Mouse (Mus musculus): ENCODE measurements at regions not wholly inside any gene's neighbourhood (a gene's known extent, or its start where the extent isn't known, plus 50 kb on each side); places are given as distances from the start of the nearest gene placed in this dataset.

GRCm38 (mm10) chr8:36341965-36342364, 576.4 kb downstream of the Gm19410 start:
- no peaks in the 10 kb centered on the region for H3K36me3 ChIP-seq (ENCODE audit: control insufficient read depth, insufficient read depth, low read length, poor library complexity, severe bottlenecking)
- no peak for DNase-seq (ENCODE audit: low read depth, low spot score)

GRCm38 (mm10) chr8:36342650-36343049, 577.1 kb downstream of the Gm19410 start:
- DNase-seq (ENCODE audit: low read depth, low spot score) = no peak
- Histone ChIP-seq H3K27me3 (ENCODE audit: control insufficient read depth, insufficient read depth, low read length, poor library complexity, severe bottlenecking) (no peaks in the 10 kb centered on the region), H3K36me3 (ENCODE audit: control insufficient read depth, insufficient read depth, low read length, poor library complexity, severe bottlenecking) (no peaks in the 10 kb centered on the region)

More at GRCm38 (mm10) chr8:36341965-36342364, 576.4 kb downstream of the Gm19410 start:
- H3K27me3 ChIP-seq (ENCODE audit: control insufficient read depth, insufficient read depth, low read length, poor library complexity, severe bottlenecking) = no peaks in the 10 kb centered on the region

- no peaks in the 10 kb centered on the region for H3K36me3 ChIP-seq (ENCODE audit: control insufficient read depth, insufficient read depth, low read length, poor library complexity, severe bottlenecking)
- peak; percentile 86 for DNase-seq (ENCODE audit: low read depth, low spot score)
- H3K27me3 ChIP-seq (ENCODE audit: control insufficient read depth, insufficient read depth, low read length, poor library complexity, severe bottlenecking) = no peaks in the 10 kb centered on the region
Observed at GRCm38 (mm10) chr8:36346682-36347324, 581.2 kb downstream of the Gm19410 start.

GRCm38 (mm10) chr8:36348067-36348466, 582.5 kb downstream of the Gm19410 start:
- Histone ChIP-seq H3K36me3 (ENCODE audit: control insufficient read depth, insufficient read depth, low read length, poor library complexity, severe bottlenecking) (no peaks in the 10 kb centered on the region), H3K27me3 (ENCODE audit: control insufficient read depth, insufficient read depth, low read length, poor library complexity, severe bottlenecking) (no peaks in the 10 kb centered on the region)
- DNase-seq (ENCODE audit: low read depth, low spot score) = no peak

- no peaks in the 10 kb centered on the region for H3K27me3 ChIP-seq (ENCODE audit: control insufficient read depth, insufficient read depth, low read length, poor library complexity, severe bottlenecking)
- H3K36me3 ChIP-seq (ENCODE audit: control insufficient read depth, insufficient read depth, low read length, poor library complexity, severe bottlenecking) = no peaks in the 10 kb centered on the region
- no peak for DNase-seq (ENCODE audit: low read depth, low spot score)
Observed at GRCm38 (mm10) chr8:36354926-36355325, 589.3 kb downstream of the Gm19410 start.

GRCm38 (mm10) chr8:36358998-36359397, 593.4 kb downstream of the Gm19410 start:
- Histone ChIP-seq H3K36me3 (ENCODE audit: control insufficient read depth, insufficient read depth, low read length, poor library complexity, severe bottlenecking) (no peaks in the 10 kb centered on the region), H3K27me3 (ENCODE audit: control insufficient read depth, insufficient read depth, low read length, poor library complexity, severe bottlenecking) (no peaks in the 10 kb centered on the region)
- no peak for DNase-seq (ENCODE audit: low read depth, low spot score)

GRCm38 (mm10) chr8:36361255-36361654, 595.7 kb downstream of the Gm19410 start:
- DNase-seq (ENCODE audit: low read depth, low spot score) = peak; percentile 65
- H3K36me3 ChIP-seq (ENCODE audit: control insufficient read depth, insufficient read depth, low read length, poor library complexity, severe bottlenecking) = no peaks in the 10 kb centered on the region
- no peaks in the 10 kb centered on the region for H3K27me3 ChIP-seq (ENCODE audit: control insufficient read depth, insufficient read depth, low read length, poor library complexity, severe bottlenecking)

GRCm38 (mm10) chr8:36361818-36362217, 596.2 kb downstream of the Gm19410 start:
- no peak for DNase-seq (ENCODE audit: low read depth, low spot score)
- H3K27me3 ChIP-seq (ENCODE audit: control insufficient read depth, insufficient read depth, low read length, poor library complexity, severe bottlenecking) = no peaks in the 10 kb centered on the region
- H3K36me3 ChIP-seq (ENCODE audit: control insufficient read depth, insufficient read depth, low read length, poor library complexity, severe bottlenecking) = no peaks in the 10 kb centered on the region

GRCm38 (mm10) chr8:36363291-36363690, 597.7 kb downstream of the Gm19410 start:
- DNase-seq (ENCODE audit: low read depth, low spot score) = no peak
- Histone ChIP-seq H3K36me3 (ENCODE audit: control insufficient read depth, insufficient read depth, low read length, poor library complexity, severe bottlenecking) (no peaks in the 10 kb centered on the region), H3K27me3 (ENCODE audit: control insufficient read depth, insufficient read depth, low read length, poor library complexity, severe bottlenecking) (no peaks in the 10 kb centered on the region)

- Histone ChIP-seq H3K27me3 (ENCODE audit: control insufficient read depth, insufficient read depth, low read length, poor library complexity, severe bottlenecking) (no peaks in the 10 kb centered on the region), H3K36me3 (ENCODE audit: control insufficient read depth, insufficient read depth, low read length, poor library complexity, severe bottlenecking) (no peaks in the 10 kb centered on the region)
- DNase-seq (ENCODE audit: low read depth, low spot score) = no peak
Observed at GRCm38 (mm10) chr8:36364567-36365231, 599.1 kb downstream of the Gm19410 start.

- DNase-seq (ENCODE audit: low read depth, low spot score) = no peak
- Histone ChIP-seq H3K36me3 (ENCODE audit: control insufficient read depth, insufficient read depth, low read length, poor library complexity, severe bottlenecking) (no peaks in the 10 kb centered on the region), H3K27me3 (ENCODE audit: control insufficient read depth, insufficient read depth, low read length, poor library complexity, severe bottlenecking) (no peaks in the 10 kb centered on the region)
Observed at GRCm38 (mm10) chr8:36365945-36366344, 600.4 kb downstream of the Gm19410 start.

GRCm38 (mm10) chr8:36376579-36377350, 611.2 kb downstream of the Gm19410 start:
- H3K27me3 ChIP-seq (ENCODE audit: control insufficient read depth, insufficient read depth, low read length, poor library complexity, severe bottlenecking) = no peaks in the 10 kb centered on the region
- DNase-seq (ENCODE audit: low read depth, low spot score) = no peak
- no peaks in the 10 kb centered on the region for H3K36me3 ChIP-seq (ENCODE audit: control insufficient read depth, insufficient read depth, low read length, poor library complexity, severe bottlenecking)

GRCm38 (mm10) chr8:36394487-36394886, 598.9 kb upstream of the AI429214 start:
- DNase-seq (ENCODE audit: low read depth, low spot score) = no peak
- H3K27me3 ChIP-seq (ENCODE audit: control insufficient read depth, insufficient read depth, low read length, poor library complexity, severe bottlenecking) = no peaks in the 10 kb centered on the region
- H3K36me3 ChIP-seq (ENCODE audit: control insufficient read depth, insufficient read depth, low read length, poor library complexity, severe bottlenecking) = no peaks in the 10 kb centered on the region

GRCm38 (mm10) chr8:36396493-36396892, 596.9 kb upstream of the AI429214 start:
- H3K36me3 ChIP-seq (ENCODE audit: control insufficient read depth, insufficient read depth, low read length, poor library complexity, severe bottlenecking) = no peaks in the 10 kb centered on the region

GRCm38 (mm10) chr8:36406706-36407105, 586.7 kb upstream of the AI429214 start:
- H3K27me3 ChIP-seq (ENCODE audit: control insufficient read depth, insufficient read depth, low read length, poor library complexity, severe bottlenecking) = no peaks in the 10 kb centered on the region
- no peaks in the 10 kb centered on the region for H3K36me3 ChIP-seq (ENCODE audit: control insufficient read depth, insufficient read depth, low read length, poor library complexity, severe bottlenecking)
- no peak for DNase-seq (ENCODE audit: low read depth, low spot score)

More at GRCm38 (mm10) chr8:36396493-36396892, 596.9 kb upstream of the AI429214 start:
- H3K27me3 ChIP-seq (ENCODE audit: control insufficient read depth, insufficient read depth, low read length, poor library complexity, severe bottlenecking) = no peaks in the 10 kb centered on the region
- no peak for DNase-seq (ENCODE audit: low read depth, low spot score)
